Mouse (Mus musculus) heart, embryonic 10.5 days (tissue): ENCODE measurements at regions not wholly inside any gene's neighbourhood (a gene's known extent, or its start where the extent isn't known, plus 50 kb on each side); places are given as distances from the start of the nearest gene placed in this dataset.

Experiments
- DNase-seq: peaks from one replicate; pipeline ENCODE4 v3.0.0-alpha.2; 2017; ENCODE audit warnings: low spot score
- H3K27ac ChIP-seq: fragments of 300-500 bp; sonication (generic); 2 replicates; pipeline ENCODE4 v1.5.1; 2016; ENCODE audit warnings: mild to moderate bottlenecking
- H3K27me3 ChIP-seq: fragments of 300-500 bp; sonication (generic); 2 replicates; pipeline ENCODE4 v1.6.1; 2016; ENCODE audit warnings: mild to moderate bottlenecking; ENCODE audit not compliant: poor library complexity, insufficient read depth, severe bottlenecking
- H3K36me3 ChIP-seq: fragments of 300-500 bp; sonication (generic); 2 replicates; pipeline ENCODE4 v1.6.1; 2016; ENCODE audit warnings: mild to moderate bottlenecking, moderate library complexity
- H3K4me1 ChIP-seq: fragments of 300-500 bp; sonication (generic); 2 replicates; pipeline ENCODE4 v1.6.1; 2016; ENCODE audit warnings: mild to moderate bottlenecking
- H3K4me3 ChIP-seq: fragments of 300-500 bp; sonication (generic); 2 replicates; pipeline ENCODE4 v1.5.1; 2016; ENCODE audit warnings: mild to moderate bottlenecking, moderate library complexity
- H3K9me3 ChIP-seq: fragments of 300-500 bp; sonication (generic); 2 replicates; pipeline ENCODE4 v1.6.1; 2016; ENCODE audit warnings: mild to moderate bottlenecking, moderate library complexity
- WGBS: fragments of 180-500 bp; shearing (Covaris S2); methylation state at CpG from one replicate; pipeline ENCODE4 v1.1.7; 2016; 5-methylcytosine and 5-hydroxymethylcytosine counted together

DNA sequence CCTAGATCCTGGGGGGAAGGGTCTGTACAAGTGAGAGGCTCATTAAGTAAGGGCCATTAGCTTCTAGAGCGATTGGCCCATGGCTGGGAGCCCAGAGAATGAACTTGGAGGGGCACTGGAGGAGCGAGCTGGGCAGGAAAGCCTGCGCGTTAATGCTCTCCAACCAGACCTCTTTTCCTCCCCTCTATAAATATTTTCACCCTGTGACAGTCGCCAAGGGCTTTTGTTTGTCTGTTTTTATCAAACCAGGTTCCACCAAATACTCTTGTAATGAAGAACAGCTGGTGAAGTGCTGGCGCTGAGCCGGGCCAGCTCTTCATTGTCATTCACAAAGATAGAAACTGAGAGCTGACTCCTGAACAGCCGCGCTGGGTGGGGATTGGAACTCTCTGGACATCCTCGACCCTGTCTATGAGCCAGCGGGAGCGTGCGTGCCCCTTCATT is 63.9 kb upstream of the Ccn6 start:
- peaks cover 5% of the 10 kb centered on the region; the same call in 1 of the 2 replicates for H3K4me1 ChIP-seq
- WGBS, result 32% methylated on average over 13 of the region's 13 CpGs
- no peaks in the 10 kb centered on the region for H3K27me3 ChIP-seq
- no peak overlapping the region for H3K4me3 ChIP-seq
- H3K36me3 ChIP-seq, result no peaks in the 10 kb centered on the region
- peak; percentile 71 for DNase-seq
- H3K27ac ChIP-seq, result no peak overlapping the region
- H3K9me3 ChIP-seq, result no peaks in the 10 kb centered on the region

DNA sequence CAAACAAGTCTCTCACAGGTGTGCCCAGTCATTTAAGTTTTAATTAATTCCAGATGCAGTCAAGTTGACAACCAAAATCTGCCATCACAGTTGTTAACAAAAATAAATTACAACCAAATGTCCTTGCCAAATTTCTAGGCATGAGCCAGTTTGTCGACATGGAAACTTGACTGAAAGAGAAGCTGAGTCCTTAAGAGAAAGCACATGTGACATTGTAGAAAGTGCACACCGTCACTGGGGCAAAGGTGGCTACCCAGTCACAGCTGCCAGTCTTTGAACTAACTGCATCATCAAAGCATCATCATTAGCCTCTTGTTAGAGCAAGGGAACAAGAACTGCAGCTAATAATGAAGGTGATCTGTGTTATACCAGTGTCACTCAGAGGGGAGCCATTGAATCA is 62.9 kb upstream of the Ccn6 start:
- Histone ChIP-seq H3K9me3 (no peaks in the 10 kb centered on the region), H3K4me3 (no peak overlapping the region), H3K36me3 (no peaks in the 10 kb centered on the region), H3K27ac (no peak overlapping the region), H3K27me3 (no peaks in the 10 kb centered on the region), H3K4me1 (peaks cover 5% of the 10 kb centered on the region; the same call in 1 of the 2 replicates)
- 66% methylated on average over 2 of the region's 2 CpGs for WGBS
- DNase-seq, result peak; percentile 42

DNA sequence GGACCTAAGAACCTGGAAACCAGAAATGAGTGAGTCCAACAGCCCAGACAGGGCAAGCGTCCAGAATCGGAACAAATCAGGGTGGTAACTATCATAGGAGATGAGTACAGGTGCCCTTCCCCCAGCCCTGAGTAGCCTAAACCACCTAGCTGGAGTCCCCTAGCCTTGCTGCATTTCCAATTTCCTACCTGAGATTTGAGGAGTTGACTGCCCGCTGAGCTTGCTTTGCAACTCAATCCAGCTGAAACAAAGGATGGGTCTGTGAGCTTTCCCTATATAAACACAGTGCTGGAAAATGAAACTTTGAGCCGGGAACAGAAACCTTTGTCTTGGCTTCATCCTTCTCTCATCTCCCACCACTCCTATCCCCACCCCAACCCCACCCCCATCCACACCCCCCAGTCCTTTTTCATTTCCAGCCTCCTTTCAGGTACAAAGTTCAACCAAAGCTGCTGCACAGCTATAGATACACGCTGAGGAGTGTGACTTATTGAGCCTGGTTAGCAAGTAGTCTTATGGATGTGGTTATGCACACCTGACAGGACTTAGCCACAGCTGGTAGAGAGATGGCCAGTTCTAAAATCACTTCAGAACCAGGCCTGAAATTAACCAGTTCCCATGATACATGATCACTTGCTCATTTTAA is 61.0 kb upstream of the Ccn6 start:
- Histone ChIP-seq H3K9me3 (no peaks in the 10 kb centered on the region), H3K36me3 (no peaks in the 10 kb centered on the region), H3K27me3 (no peaks in the 10 kb centered on the region), H3K27ac (no peak overlapping the region), H3K4me1 (peaks cover 5% of the 10 kb centered on the region; the same call in 1 of the 2 replicates), H3K4me3 (no peak overlapping the region)
- 40% methylated on average over 5 of the region's 5 CpGs for WGBS
- no peak for DNase-seq

DNA sequence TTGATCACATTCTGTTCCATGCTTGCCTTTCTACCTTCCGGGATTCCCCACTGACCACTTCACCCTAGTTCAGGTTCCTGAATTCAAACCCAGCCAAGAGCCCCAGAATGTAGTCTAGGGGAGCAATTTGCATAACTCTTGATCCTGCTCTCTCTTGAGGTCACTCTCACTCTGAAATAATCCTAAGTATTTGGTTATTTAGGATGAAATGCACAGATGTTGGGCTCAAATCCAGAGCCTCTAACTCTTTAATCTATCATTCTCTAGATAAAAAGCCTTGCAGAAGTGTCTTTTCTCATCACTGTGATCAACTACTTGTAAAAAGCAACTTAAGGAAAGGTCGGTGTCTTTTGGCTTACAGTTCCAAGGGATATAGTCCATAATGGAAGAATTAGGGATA is 57.4 kb upstream of the Ccn6 start:
- no peak for DNase-seq
- 91% methylated on average over 2 of the region's 2 CpGs for WGBS
- Histone ChIP-seq H3K27me3 (no peaks in the 10 kb centered on the region), H3K36me3 (no peaks in the 10 kb centered on the region), H3K27ac (no peak overlapping the region), H3K4me1 (no peaks in the 10 kb centered on the region), H3K9me3 (no peaks in the 10 kb centered on the region), H3K4me3 (no peak overlapping the region)

DNA sequence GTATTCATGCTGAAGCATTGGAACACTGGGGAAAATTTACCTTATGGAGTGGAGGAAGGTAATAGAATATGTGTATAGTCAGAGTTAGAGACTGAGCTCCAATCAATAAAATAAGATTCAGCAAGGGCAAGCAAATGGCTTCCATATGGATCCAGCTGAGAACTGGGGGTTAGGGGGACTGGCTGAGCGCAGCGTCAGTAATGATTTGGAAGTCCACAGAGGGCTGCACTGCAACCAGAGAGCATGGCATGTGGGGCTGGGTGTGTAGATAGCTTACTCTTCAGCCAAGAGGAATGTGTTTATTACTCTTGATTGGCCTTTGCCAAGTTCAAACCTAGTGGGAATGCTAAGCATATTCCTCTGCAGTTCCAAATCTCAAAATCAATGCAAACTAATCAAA is 55.8 kb upstream of the Ccn6 start:
- H3K27ac ChIP-seq, result no peak overlapping the region

DNA sequence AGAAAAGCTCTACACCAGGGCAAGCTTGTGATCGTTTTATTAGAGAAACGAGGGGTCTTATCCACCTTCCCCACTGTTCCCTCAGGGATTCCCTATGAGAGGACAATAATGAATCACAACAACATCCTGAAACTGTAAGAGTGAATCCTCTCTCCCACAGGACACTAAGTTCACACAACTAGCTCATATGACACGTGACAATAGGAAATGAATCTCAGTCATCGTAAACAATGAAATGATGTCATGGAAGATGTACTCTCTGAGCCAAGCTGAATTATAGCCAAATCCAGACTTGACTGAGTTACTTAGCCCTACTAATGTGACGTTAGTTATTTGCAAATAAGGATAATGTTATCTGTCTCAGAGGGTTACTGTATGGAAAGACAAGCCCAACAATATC is 54.6 kb upstream of the Ccn6 start:
- 81% methylated on average over 5 of the region's 5 CpGs for WGBS
- Histone ChIP-seq H3K27ac (no peak overlapping the region), H3K36me3 (no peaks in the 10 kb centered on the region), H3K4me1 (no peaks in the 10 kb centered on the region), H3K27me3 (peaks cover 4% of the 10 kb centered on the region; the same call in 1 of the 2 replicates), H3K4me3 (no peak overlapping the region), H3K9me3 (no peaks in the 10 kb centered on the region)
- no peak for DNase-seq

More for the DNA sequence above, 55.8 kb upstream of the Ccn6 start:
- Histone ChIP-seq H3K4me3 (no peak overlapping the region), H3K9me3 (no peaks in the 10 kb centered on the region), H3K4me1 (no peaks in the 10 kb centered on the region), H3K36me3 (no peaks in the 10 kb centered on the region), H3K27me3 (peaks cover 4% of the 10 kb centered on the region; the same call in 1 of the 2 replicates)
- no peak for DNase-seq
- 82% methylated on average over 2 of the region's 2 CpGs for WGBS

DNA sequence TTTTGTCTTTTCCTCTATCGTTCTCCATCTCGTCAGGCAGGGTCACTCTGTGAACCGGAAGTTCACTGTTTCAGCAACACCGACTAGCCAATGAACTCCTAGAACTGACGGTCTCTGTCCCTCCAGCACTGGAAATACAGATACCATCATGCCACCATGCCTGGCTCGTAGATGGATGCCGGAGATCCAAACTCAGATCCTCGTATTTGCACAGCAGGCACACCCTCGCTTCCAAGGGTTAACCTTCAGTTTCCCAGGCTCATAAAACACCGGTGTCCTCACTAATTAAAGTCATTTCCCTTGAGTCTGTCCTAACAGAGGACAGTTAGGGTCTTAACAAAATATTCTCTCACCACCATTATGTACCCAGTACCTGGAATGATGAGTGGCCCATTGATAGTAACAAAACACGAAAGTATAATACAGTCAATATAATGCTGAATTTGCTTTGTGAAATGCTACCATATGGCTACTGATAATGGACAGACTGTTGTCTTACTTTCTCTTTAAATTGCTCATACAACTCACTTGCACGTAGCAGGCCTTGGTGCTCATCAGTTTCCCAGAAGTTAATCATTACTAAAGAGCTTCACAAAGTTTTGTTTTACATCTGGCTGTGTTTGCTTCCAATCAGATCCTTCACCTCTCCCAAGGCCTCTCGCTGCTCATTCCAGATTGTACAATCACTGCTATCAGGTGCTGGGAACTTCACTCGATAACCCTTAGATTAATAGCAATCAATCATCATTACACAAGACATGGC is 52.7 kb upstream of the Ccn6 start:
- Histone ChIP-seq H3K9me3 (no peaks in the 10 kb centered on the region), H3K4me1 (no peaks in the 10 kb centered on the region), H3K4me3 (no peak overlapping the region), H3K27ac (no peak overlapping the region), H3K36me3 (no peaks in the 10 kb centered on the region), H3K27me3 (peaks cover 4% of the 10 kb centered on the region; the same call in 1 of the 2 replicates)
- no peak for DNase-seq
- 84% methylated on average over 14 of the region's 14 CpGs for WGBS

DNA sequence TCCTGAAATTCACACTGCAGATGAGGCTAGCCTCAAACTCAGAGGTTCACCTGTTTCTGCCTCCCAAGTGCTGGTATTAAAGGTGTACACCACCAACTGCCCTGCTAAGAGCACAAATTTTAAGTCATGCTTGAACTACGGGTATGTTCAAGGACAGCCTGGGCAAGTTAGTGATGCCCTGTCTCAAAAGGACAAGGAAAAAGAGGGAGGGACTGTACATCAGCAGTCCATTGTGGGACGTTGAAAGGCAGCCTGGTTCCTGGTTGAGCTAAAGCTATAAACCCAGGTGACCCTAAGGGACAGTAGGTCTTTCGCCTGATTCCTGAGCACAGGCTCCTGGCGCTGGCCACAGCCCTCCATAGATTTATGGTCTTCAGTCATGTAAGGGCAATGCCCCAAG is 51.0 kb upstream of the Ccn6 start:
- Histone ChIP-seq H3K27me3 (peaks cover 4% of the 10 kb centered on the region; the same call in 1 of the 2 replicates), H3K27ac (no peak overlapping the region), H3K9me3 (no peaks in the 10 kb centered on the region), H3K4me3 (no peak overlapping the region), H3K36me3 (no peaks in the 10 kb centered on the region), H3K4me1 (no peaks in the 10 kb centered on the region)
- WGBS, result 84% methylated on average over 4 of the region's 4 CpGs
- no peak for DNase-seq
